In the genomic region with DNA sequence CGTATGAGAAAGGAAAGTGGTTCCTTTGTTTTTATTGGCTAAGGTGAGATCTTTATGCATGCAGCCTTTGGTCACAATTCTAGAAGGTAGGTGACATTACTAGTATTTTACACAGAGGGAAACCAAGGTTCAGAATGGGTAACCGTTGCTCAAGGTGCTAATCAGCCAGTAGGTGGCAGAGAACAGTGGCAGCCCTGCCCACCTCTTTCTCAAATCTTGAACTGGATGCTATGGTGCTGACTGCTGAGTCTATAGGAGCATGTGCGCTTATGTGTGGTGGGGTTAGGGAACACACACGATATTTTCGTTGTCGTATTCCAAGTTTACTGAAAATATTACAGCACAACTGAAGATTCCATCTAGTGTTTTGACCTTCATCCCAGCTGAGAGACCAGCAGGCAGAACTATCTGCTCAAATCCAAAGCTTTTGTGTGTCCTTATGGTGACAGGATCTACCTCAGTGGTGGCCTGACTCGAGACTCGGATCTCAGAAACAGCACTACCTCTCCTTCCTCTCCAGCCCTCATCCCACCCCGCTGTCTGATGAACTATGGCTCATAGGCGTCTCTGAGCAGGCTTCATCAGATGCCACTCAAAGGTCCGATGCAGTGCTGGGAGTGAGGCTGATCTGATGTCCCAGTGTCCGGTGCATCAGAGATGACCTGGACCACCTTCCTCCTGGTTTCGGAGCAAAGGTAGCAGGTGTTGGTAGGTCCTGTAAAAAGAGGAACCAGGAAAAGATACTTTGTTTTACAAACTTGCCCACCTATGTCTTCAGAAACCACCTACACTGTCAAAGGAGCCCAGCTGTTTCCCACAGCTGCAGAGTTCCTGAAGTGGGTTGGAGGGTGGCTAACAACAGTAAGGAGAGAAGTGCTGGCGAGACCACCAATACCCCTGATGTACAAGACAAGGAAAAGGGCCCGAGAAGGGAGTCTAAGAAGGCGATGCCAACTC, we compare ENCODE assay signal across 8 mouse cellular contexts. TPM values are rescaled to one million over a fixed set of nuclear protein-coding genes. Genes with fewer than 3 reads are reported as not detected.
DNase-seq lines count a peak whose midpoint lies in the region; ATAC-seq and TF ChIP-seq lines count a peak whose summit lies in the region.

No protein-coding gene starts in this region.

- WGBS in cerebellum, adult 2 months, result 63% methylated on average over 16 of the region's 16 CpGs
- 71% methylated on average over 16 of the region's 16 CpGs for WGBS in forebrain, embryonic 13.5 days
- 58% methylated on average over 16 of the region's 16 CpGs for WGBS in liver, embryonic 12.5 days (ENCODE audit: insufficient replicate concordance)
- 64% methylated on average over 16 of the region's 16 CpGs for WGBS in stomach, embryonic 15.5 days

- peak; percentile 66 for TF ChIP-seq CTCF in cerebellum, adult 2 months (IDR thresholded peaks at IDR 0.05; ENCODE audit: borderline replicate concordance, insufficient read depth, low read depth, low read length)

- H3K36me3 ChIP-seq in forebrain, embryonic 13.5 days (ENCODE audit: poor library complexity, severe bottlenecking), result no peaks in the 10 kb centered on the region
- H3K36me3 ChIP-seq in liver, embryonic 12.5 days, result no peaks in the 10 kb centered on the region
- no peaks in the 10 kb centered on the region for H3K36me3 ChIP-seq in stomach, embryonic 15.5 days

- peaks cover 19% of the 10 kb centered on the region for H3K4me1 ChIP-seq in cerebellum, adult 2 months (ENCODE audit: control insufficient read depth, insufficient read depth, low read length)
- H3K4me1 ChIP-seq in forebrain, embryonic 13.5 days, result peaks cover 53% of the 10 kb centered on the region
- peaks cover 97% of the 10 kb centered on the region for H3K4me1 ChIP-seq in liver, embryonic 12.5 days
- H3K4me1 ChIP-seq in stomach, embryonic 15.5 days, result peaks cover 61% of the 10 kb centered on the region

- H3K4me3 ChIP-seq in cerebellum, adult 2 months (replicated peaks; ENCODE audit: insufficient read depth, low read depth, low read length), result peak overlapping the region; percentile 63
- peak overlapping the region; percentile 38 for H3K4me3 ChIP-seq in forebrain, embryonic 13.5 days
- peak overlapping the region; percentile 56 for H3K4me3 ChIP-seq in liver, embryonic 12.5 days
- peak overlapping the region; percentile 35 for H3K4me3 ChIP-seq in stomach, embryonic 15.5 days (replicated peaks)

- no peak for DNase-seq in cerebellum, adult 2 months
- no peak for DNase-seq in cerebellum, adult 11 months
- peak; percentile 62 to 64 for DNase-seq in B cell, adult 2 months
- DNase-seq in layer of hippocampus, adult 11-12 months (ENCODE audit: low spot score), result no peak
- no peak for DNase-seq in urinary bladder, postnatal 4 days (ENCODE audit: low spot score in 2 of 2)

- no peaks in the 10 kb centered on the region for H3K9me3 ChIP-seq in forebrain, embryonic 13.5 days (replicated peaks)
- H3K9me3 ChIP-seq in liver, embryonic 12.5 days (replicated peaks), result no peaks in the 10 kb centered on the region
- H3K9me3 ChIP-seq in stomach, embryonic 15.5 days, result no peaks in the 10 kb centered on the region

- ATAC-seq in forebrain, embryonic 13.5 days, result no peak
- 0 out of 2 replicates have a peak, but pooled peaks have one; percentile 24 for ATAC-seq in liver, embryonic 12.5 days
- ATAC-seq in stomach, embryonic 15.5 days (ENCODE audit: insufficient read depth, low FRiP score, low read depth), result no peak

- TF ChIP-seq POLR2A in cerebellum, adult 2 months (IDR thresholded peaks at IDR 0.05; ENCODE audit: borderline replicate concordance, insufficient read depth, low read length), result no peak

- no peaks in the 10 kb centered on the region for H3K27me3 ChIP-seq in cerebellum, adult 2 months (ENCODE audit: control insufficient read depth, insufficient read depth, low read length)
- H3K27me3 ChIP-seq in forebrain, embryonic 13.5 days, result no peaks in the 10 kb centered on the region
- peaks cover 37% of the 10 kb centered on the region for H3K27me3 ChIP-seq in liver, embryonic 12.5 days (replicated peaks)
- no peaks in the 10 kb centered on the region for H3K27me3 ChIP-seq in stomach, embryonic 15.5 days (replicated peaks)

- peak overlapping the region; percentile 72 for H3K4me2 ChIP-seq in forebrain, embryonic 13.5 days
- H3K4me2 ChIP-seq in liver, embryonic 12.5 days, result peak overlapping the region; percentile 86
- H3K4me2 ChIP-seq in stomach, embryonic 15.5 days, result peak overlapping the region; percentile 68

- H3K27ac ChIP-seq in cerebellum, adult 2 months (ENCODE audit: insufficient read depth, low read length), result peak overlapping the region; percentile 96
- H3K27ac ChIP-seq in forebrain, embryonic 13.5 days, result peak overlapping the region; percentile 99
- H3K27ac ChIP-seq in liver, embryonic 12.5 days, result peak overlapping the region; percentile 97
- peak overlapping the region; percentile 99 for H3K27ac ChIP-seq in stomach, embryonic 15.5 days

- H3K9ac ChIP-seq in forebrain, embryonic 13.5 days, result peak overlapping the region; percentile 44
- H3K9ac ChIP-seq in liver, embryonic 12.5 days, result peak overlapping the region; percentile 74
- peak overlapping the region; percentile 33; the same call in 1 of the 2 replicates for H3K9ac ChIP-seq in stomach, embryonic 15.5 days

RNA-seq across cellular contexts. Expression of a gene that starts 18.9 kb away (rescaled TPM):
- 11.9 and 15.3 TPM in 2 replicates for polyA plus RNA-seq in cerebellum, adult 2 months (2012; rRNA removed)
- polyA plus RNA-seq in forebrain, embryonic 13.5 days (2015; fragmentation: Nextera tagmentation; extraction: Ambion mirVana), result 122 and 129 TPM in 2 replicates
- 78.2 and 80.8 TPM in 2 replicates for polyA plus RNA-seq in liver, embryonic 12.5 days (2016; fragmentation: Nextera tagmentation; extraction: Ambion mirVana)
- polyA plus RNA-seq in stomach, embryonic 15.5 days (2015; fragmentation: Nextera tagmentation; extraction: Ambion mirVana), result 72.2 and 72.4 TPM in 2 replicates

RNA-seq across cellular contexts. Expression of a gene that starts 23.0 kb away (rescaled TPM):
- polyA plus RNA-seq in cerebellum, adult 2 months (2012; rRNA removed), result 7.5 and 10.8 TPM in 2 replicates
- 1.2 and 1.6 TPM in 2 replicates for polyA plus RNA-seq in forebrain, embryonic 13.5 days (2015; fragmentation: Nextera tagmentation; extraction: Ambion mirVana)
- 2.6 and 3.1 TPM in 2 replicates for polyA plus RNA-seq in liver, embryonic 12.5 days (2016; fragmentation: Nextera tagmentation; extraction: Ambion mirVana)
- 9.0 and 11.1 TPM in 2 replicates for polyA plus RNA-seq in stomach, embryonic 15.5 days (2015; fragmentation: Nextera tagmentation; extraction: Ambion mirVana)

RNA-seq across cellular contexts. Expression of a gene that starts 51.0 kb away (rescaled TPM):
- not detected in 2 replicates for polyA plus RNA-seq in cerebellum, adult 2 months (2012; rRNA removed)
- 0.17 TPM in 1 of 2 replicates, not detected in the other for polyA plus RNA-seq in forebrain, embryonic 13.5 days (2015; fragmentation: Nextera tagmentation; extraction: Ambion mirVana)
- 0.07 and 0.12 TPM in 2 replicates for polyA plus RNA-seq in liver, embryonic 12.5 days (2016; fragmentation: Nextera tagmentation; extraction: Ambion mirVana)
- polyA plus RNA-seq in stomach, embryonic 15.5 days (2015; fragmentation: Nextera tagmentation; extraction: Ambion mirVana), result 0.70 and 1.1 TPM in 2 replicates

Comparison
In these comparisons a context has a peak if more than half of its experiments do, and no peak if none do; other contexts are left out.
1. DNase-seq: peak in B cell, adult 2 months (2 of 2); none in cerebellum, adult 2 months (0 of 2), cerebellum, adult 11 months (single experiment), layer of hippocampus, adult 11-12 months (single experiment) and urinary bladder, postnatal 4 days (0 of 2).
2. Peak in every context shown above with its lines, with median percentiles within 50 percentile points of each other: H3K27ac ChIP-seq, H3K4me3 ChIP-seq, H3K4me2 ChIP-seq and H3K9ac ChIP-seq.